Mouse (Mus musculus) T-helper 1 cell (primary cell): ENCODE measurements around the gene Mcrip2.

Experiments
- in situ Hi-C: fragments of 300-600 bp; cut with MboI, MseI; formaldehyde crosslinking; loops from one replicate; pipeline ENCODE4 v1.15.1; 2025; ENCODE audit warnings: high pct_unique_total_duplicates

Mcrip2 gene

GRCm38 (mm10) chr17:25823452-25823851 is 45.1 kb downstream of the Mcrip2 start, which contains the start of gene Wdr24:
Gene Wdr24 (plus strand): TSS chr17:25823627.
- in situ Hi-C loops = no loop called here

- in situ Hi-C loops = no loop called here
Observed at GRCm38 (mm10) chr17:25818851-25819780, 49.4 kb downstream of the Mcrip2 start.

DNA sequence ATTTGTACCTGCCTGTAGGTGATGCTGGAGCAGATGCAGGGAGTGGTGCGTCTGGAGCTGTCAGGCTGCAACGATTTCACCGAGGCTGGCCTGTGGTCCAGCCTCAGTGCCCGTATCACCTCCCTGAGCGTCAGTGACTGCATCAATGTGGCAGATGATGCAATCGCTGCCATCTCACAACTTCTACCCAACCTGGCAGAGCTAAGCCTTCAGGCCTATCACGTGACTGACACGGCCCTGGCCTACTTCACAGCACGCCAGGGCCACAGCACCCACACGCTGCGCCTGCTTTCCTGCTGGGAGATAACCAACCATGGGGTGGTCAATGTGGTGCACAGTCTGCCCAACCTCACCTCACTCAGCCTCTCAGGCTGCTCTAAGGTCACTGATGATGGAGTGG is 50.9 kb downstream of the Mcrip2 start:
- in situ Hi-C loops = no loop called here
